Mouse (Mus musculus) adrenal gland, adult 2 months (tissue): ENCODE results near the gene Ogfod3. TPM values are rescaled to one million over a fixed set of nuclear protein-coding genes. Genes with fewer than 3 reads are reported as not detected.

ENCODE experiments used
- polyA plus RNA-seq: library from polyadenylated mRNA; depleted of rRNA; stranded (reverse); fragments of >200 nt; gene quantifications from 2 replicates; pipeline ENCODE4 v1.2.3, GENCODE M21; 2012; rRNA removed
- total RNA-seq, 2 experiments: library from RNA; stranded (reverse); gene quantifications; 2 replicates each; pipeline ENCODE4 v1.2.3; 2021

Ogfod3 gene
- total and polyA plus RNA-seq, 3 experiments: 27.9 to 37.7 (median 28.5) TPM

Other genes starting within 250 kb of the Ogfod3 start
- gene Csnk1d, start 213.4 kb downstream of the Ogfod3 start, total RNA-seq: 100 to 1,000 TPM; 114 to 126 TPM
- 39.8 and 48.7 TPM in 2 replicates for gene Csnk1d, start 213.4 kb downstream of the Ogfod3 start, polyA plus RNA-seq
- under 1 TPM; 0.69 TPM for gene Cd7, start 165.3 kb downstream of the Ogfod3 start, total RNA-seq
- gene Cd7, start 165.3 kb downstream of the Ogfod3 start, polyA plus RNA-seq: 1.8 and 3.3 TPM in 2 replicates
- not detected for gene Sectm1b, start 141.1 kb downstream of the Ogfod3 start, total RNA-seq
- not detected in 2 replicates for gene Sectm1b, start 141.1 kb downstream of the Ogfod3 start, polyA plus RNA-seq
- gene Sectm1a, start 123.5 kb downstream of the Ogfod3 start, total RNA-seq: not detected
- 0.09 and 0.19 TPM in 2 replicates for gene Sectm1a, start 123.5 kb downstream of the Ogfod3 start, polyA plus RNA-seq
- not detected for gene Tex19.2, start 86.0 kb downstream of the Ogfod3 start, total RNA-seq
- not detected in 2 replicates for gene Tex19.2, start 86.0 kb downstream of the Ogfod3 start, polyA plus RNA-seq
- gene Tex19.1, start 58.6 kb downstream of the Ogfod3 start, total RNA-seq: not detected
- 0.18 TPM in 1 of 2 replicates, not detected in the other for gene Tex19.1, start 58.6 kb downstream of the Ogfod3 start, polyA plus RNA-seq
- not detected for gene Uts2r, start 44.4 kb downstream of the Ogfod3 start, total RNA-seq
- 0.19 and 0.20 TPM in 2 replicates for gene Uts2r, start 44.4 kb downstream of the Ogfod3 start, polyA plus RNA-seq
- 10 to 100 TPM in 1 of 2 experiments, 1 to 10 TPM in 1; 7.6 to 13.0 TPM for gene Hexdc, start 278 bp downstream of the Ogfod3 start, total RNA-seq
- 18.5 and 21.7 TPM in 2 replicates for gene Hexdc, start 278 bp downstream of the Ogfod3 start, polyA plus RNA-seq
- 10 to 100 TPM; 20.4 to 21.9 TPM for gene Cybc1, start 24.6 kb upstream of the Ogfod3 start, total RNA-seq
- gene Cybc1, start 24.6 kb upstream of the Ogfod3 start, polyA plus RNA-seq: 18.7 and 18.8 TPM in 2 replicates
- gene Narf, start 32.5 kb upstream of the Ogfod3 start, total RNA-seq: 10 to 100 TPM; 14.4 to 22.8 TPM
- gene Narf, start 32.5 kb upstream of the Ogfod3 start, polyA plus RNA-seq: 22.8 and 29.3 TPM in 2 replicates
- 10 to 100 TPM; 35.2 to 43.1 TPM for gene Foxk2, start 55.3 kb upstream of the Ogfod3 start, total RNA-seq
- gene Foxk2, start 55.3 kb upstream of the Ogfod3 start, polyA plus RNA-seq: 44.9 and 78.0 TPM in 2 replicates
- gene Wdr45b, start 149.7 kb upstream of the Ogfod3 start, total RNA-seq: 10 to 100 TPM; 61.8 to 69.2 TPM
- 35.3 and 41.0 TPM in 2 replicates for gene Wdr45b, start 149.7 kb upstream of the Ogfod3 start, polyA plus RNA-seq
- gene Rab40b, start 183.5 kb upstream of the Ogfod3 start, total RNA-seq: 1 to 10 TPM; 4.4 to 9.2 TPM
- 8.3 and 9.6 TPM in 2 replicates for gene Rab40b, start 183.5 kb upstream of the Ogfod3 start, polyA plus RNA-seq
- 10 to 100 TPM; 16.7 to 20.9 TPM for gene Fn3krp, start 216.7 kb upstream of the Ogfod3 start, total RNA-seq
- gene Fn3krp, start 216.7 kb upstream of the Ogfod3 start, polyA plus RNA-seq: 4.4 and 4.8 TPM in 2 replicates
- gene Fn3k, start 230.2 kb upstream of the Ogfod3 start, total RNA-seq: 1 to 10 TPM; 8.2 to 9.7 TPM
- gene Fn3k, start 230.2 kb upstream of the Ogfod3 start, polyA plus RNA-seq: 3.3 and 6.0 TPM in 2 replicates
- 10 to 100 TPM; 34.1 to 42.6 TPM for gene Tbcd, start 247.2 kb upstream of the Ogfod3 start, total RNA-seq
- 42.8 and 49.3 TPM in 2 replicates for gene Tbcd, start 247.2 kb upstream of the Ogfod3 start, polyA plus RNA-seq